Mouse (Mus musculus) forebrain, embryonic 12.5 days (tissue): ENCODE results near the gene Max. TPM values are rescaled to one million over a fixed set of nuclear protein-coding genes. Genes with fewer than 3 reads are reported as not detected.

Experiments
- ATAC-seq: fragments of 200-750 bp; cut with Nextera tagmentation; 2 replicates; pipeline ENCODE4 v1.8.0; 2017; ENCODE audit warnings: moderate TSS enrichment; ENCODE audit not compliant: low FRiP score
- H3K27ac ChIP-seq: fragments of 300-500 bp; sonication (generic); 2 replicates; pipeline ENCODE4 v1.5.1; 2016; ENCODE audit warnings: mild to moderate bottlenecking
- H3K27me3 ChIP-seq: fragments of 300-500 bp; sonication (generic); 2 replicates; pipeline ENCODE4 v1.6.1; 2016; ENCODE audit warnings: mild to moderate bottlenecking
- H3K36me3 ChIP-seq: fragments of 300-500 bp; sonication (generic); replicated peaks from 2 replicates; pipeline ENCODE4 v1.6.1; 2016; ENCODE audit warnings: mild to moderate bottlenecking
- H3K4me1 ChIP-seq: fragments of 300-500 bp; sonication (generic); 2 replicates; pipeline ENCODE4 v1.6.1; 2016
- H3K4me2 ChIP-seq: fragments of 300-500 bp; sonication (generic); 2 replicates; pipeline ENCODE4 v1.6.1; 2016; ENCODE audit warnings: mild to moderate bottlenecking, moderate library complexity
- H3K4me3 ChIP-seq: fragments of 300-500 bp; sonication (generic); replicated peaks from 2 replicates; pipeline ENCODE4 v1.5.1; 2016; ENCODE audit warnings: mild to moderate bottlenecking
- H3K9ac ChIP-seq: fragments of 300-500 bp; sonication (generic); 2 replicates; pipeline ENCODE4 v1.6.1; 2016; ENCODE audit warnings: mild to moderate bottlenecking
- H3K9me3 ChIP-seq: fragments of 300-500 bp; sonication (generic); 2 replicates; pipeline ENCODE4 v1.6.1; 2016
- WGBS: fragments of 180-500 bp; shearing (Covaris S2); methylation state at CpG from one replicate; pipeline ENCODE4 v1.1.7; 2016; 5-methylcytosine and 5-hydroxymethylcytosine counted together
- polyA plus RNA-seq: library from polyadenylated mRNA; unstranded; fragments of >200 nt; fragmentation: Nextera tagmentation; extraction: Ambion mirVana; gene quantifications from 2 replicates; pipeline ENCODE4 v1.2.1, GENCODE M21; 2016

Gene Max
- polyA plus RNA-seq: 14.7 and 23.4 TPM in 2 replicates

DNA sequence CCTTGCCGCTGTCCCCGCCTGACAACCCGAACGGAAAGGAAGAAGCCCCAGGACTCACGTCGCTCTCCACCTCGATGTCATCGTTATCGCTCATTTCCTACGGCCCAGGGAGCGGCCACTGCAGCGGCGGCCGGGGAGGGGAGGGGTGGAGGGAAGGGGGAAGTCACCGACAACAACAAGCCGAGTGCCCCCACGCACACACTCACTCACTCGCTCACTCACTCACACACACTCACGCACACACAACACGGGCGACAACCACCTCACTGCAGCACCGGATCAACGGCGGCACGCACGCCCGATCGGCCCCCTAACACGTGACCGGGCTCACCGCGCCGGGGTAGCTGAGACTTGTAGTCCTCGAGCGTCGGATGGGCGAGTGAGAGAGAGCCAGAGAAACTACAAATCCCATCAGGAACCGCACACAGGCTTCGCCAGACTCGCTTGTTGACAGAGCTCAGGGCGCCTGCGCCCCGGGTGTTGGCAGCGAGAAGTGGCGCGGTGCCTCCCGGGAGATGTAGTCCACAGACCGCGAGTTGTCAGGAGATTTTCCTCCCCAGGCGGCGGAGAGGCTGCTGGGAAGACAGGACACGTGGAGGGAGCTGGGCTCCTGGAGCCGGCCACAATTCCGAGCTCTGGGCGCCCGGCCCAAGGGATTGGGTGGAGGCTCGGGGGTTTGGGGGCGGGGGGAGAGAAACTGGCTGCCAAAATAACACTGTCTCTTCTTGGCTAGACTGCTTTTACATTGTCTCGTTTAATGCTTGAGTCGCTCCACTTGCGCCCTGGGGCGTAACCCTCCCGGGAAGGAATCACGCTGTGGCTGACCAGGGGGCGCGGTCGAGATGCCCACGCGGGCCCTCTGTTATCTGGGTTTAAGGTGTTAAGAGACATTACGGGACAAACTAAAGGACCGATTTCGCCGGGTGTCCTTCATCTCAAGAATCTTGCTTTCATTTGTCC is at the start of gene Max:
Gene Max, minus strand, starts transcription at position 270 of the 960 bp plus-strand sequence.
- Histone ChIP-seq H3K4me3 (peak within 1 kb of the TSS; percentile 71), H3K27me3 (no peaks in the 10 kb centered on the region), H3K4me1 (peaks cover 21% of the 10 kb centered on the region), H3K9ac (peak within 1 kb of the TSS; percentile 68), H3K4me2 (peak within 1 kb of the TSS; percentile 94), H3K9me3 (no peaks in the 10 kb centered on the region), H3K36me3 (peaks cover 21% of the 10 kb centered on the region), H3K27ac (peak within 1 kb of the TSS; percentile 14; the same call in 1 of the 2 replicates)
- ATAC-seq: peak; percentile 99
- under 1% methylated on average over 70 of the region's 73 CpGs for WGBS

DNA sequence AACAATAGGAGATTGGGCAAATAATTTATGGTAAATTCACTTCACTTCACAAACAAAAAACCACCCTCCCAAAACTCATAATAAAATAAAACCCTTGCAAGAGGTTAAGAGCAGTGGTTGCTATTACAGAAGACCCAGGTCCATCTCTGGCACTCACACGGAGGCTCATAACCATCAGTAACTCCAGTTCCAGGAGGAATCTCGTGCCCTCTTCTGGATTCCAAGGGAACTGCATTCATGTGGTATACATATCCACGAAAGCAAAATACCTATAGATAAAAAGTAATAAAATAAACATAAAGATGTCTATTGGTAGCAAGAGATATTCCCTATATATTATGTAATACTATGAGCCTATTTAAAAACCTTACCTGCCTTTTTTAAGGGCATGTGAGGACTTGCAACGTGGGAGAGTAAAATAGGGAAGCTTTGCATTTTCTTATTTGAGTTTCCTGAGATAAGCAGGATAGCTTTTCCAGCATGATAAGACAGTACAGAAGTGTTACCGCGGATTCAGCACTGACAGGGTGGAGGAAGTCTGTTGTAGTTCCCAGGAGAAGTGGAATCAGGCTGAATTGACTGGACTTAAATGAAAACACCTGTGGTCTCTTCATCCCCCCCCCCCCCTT is 49.2 kb upstream of the Max start:
- WGBS: 64% methylated on average over 6 of the region's 6 CpGs
- H3K4me3 ChIP-seq: no peak overlapping the region
- no peak for ATAC-seq
- H3K4me2 ChIP-seq: no peak overlapping the region
- no peaks in the 10 kb centered on the region for H3K4me1 ChIP-seq
- no peaks in the 10 kb centered on the region for H3K9me3 ChIP-seq
- no peaks in the 10 kb centered on the region for H3K27me3 ChIP-seq
- no peak overlapping the region for H3K9ac ChIP-seq
- H3K36me3 ChIP-seq: no peaks in the 10 kb centered on the region
- H3K27ac ChIP-seq: no peak overlapping the region

DNA sequence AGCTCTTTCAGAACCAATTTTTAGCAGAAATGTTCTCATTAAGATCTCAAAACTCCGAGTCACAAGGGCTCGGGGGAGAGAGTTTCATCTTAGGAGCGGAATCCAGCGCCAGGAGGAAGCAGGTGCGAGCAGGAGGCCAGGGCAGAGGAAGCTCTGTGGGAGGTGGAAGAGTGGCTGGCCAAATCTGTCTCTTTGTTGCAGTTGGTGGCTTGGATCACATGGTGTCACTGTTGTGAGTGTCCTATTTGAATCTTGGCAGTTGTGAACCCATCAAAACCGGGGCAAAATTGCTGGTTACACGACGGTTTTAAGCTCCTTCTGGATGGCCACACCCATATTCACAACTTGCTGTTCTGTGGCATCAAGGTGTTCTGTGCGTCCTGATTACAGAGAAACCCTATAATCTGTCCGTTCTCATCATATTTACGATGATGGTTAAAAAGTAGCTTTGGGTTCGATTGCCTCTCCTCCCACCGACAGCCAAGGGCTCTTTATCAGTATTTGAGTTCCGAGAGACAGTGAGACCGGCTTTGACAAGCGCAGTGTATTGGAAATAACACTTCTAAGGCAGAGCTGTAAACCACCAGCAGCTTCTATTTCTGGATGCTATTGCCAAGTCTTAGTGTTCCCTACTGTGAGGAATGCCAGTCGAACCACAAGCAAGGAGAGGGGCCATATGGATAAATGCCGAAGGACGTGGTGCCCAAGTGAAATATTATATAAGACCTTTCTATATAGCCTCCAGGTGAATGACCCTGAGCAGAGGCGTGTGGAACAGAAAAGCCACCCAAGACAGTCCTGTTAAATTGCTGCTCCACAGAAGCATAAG is 47.4 kb upstream of the Max start:
- Histone ChIP-seq H3K4me3 (no peak overlapping the region), H3K9ac (no peak overlapping the region), H3K9me3 (no peaks in the 10 kb centered on the region), H3K36me3 (no peaks in the 10 kb centered on the region), H3K27me3 (no peaks in the 10 kb centered on the region), H3K4me1 (no peaks in the 10 kb centered on the region), H3K27ac (no peak overlapping the region), H3K4me2 (no peak overlapping the region)
- ATAC-seq: no peak
- WGBS: 70% methylated on average over 20 of the region's 20 CpGs

DNA sequence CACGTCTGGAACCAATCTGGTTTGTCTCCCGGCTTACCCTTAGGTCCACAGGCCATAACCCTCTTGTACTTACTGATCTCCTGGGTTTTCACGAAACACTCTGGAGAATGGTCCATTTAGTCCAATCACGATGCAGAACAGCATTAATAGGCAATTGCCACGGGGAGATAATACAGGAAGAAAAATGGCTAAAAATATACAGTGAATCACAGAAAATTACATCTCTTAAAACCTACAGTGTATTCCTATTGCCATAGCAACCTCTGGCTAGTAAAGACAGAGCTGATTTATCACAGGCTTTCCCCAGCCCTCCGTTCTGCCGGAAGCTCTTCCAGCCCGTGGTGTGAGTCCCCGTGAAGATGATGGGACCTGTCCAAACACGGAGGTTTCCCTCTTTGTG is 42.9 kb upstream of the Max start:
- H3K27ac ChIP-seq: no peak overlapping the region
- H3K36me3 ChIP-seq: no peaks in the 10 kb centered on the region
- peaks cover 5% of the 10 kb centered on the region; the same call in 1 of the 2 replicates for H3K27me3 ChIP-seq
- peaks cover 9% of the 10 kb centered on the region for H3K4me1 ChIP-seq
- WGBS: 73% methylated on average over 10 of the region's 10 CpGs
- no peak overlapping the region for H3K9ac ChIP-seq
- no peaks in the 10 kb centered on the region for H3K9me3 ChIP-seq
- no peak for ATAC-seq
- H3K4me2 ChIP-seq: no peak overlapping the region
- H3K4me3 ChIP-seq: no peak overlapping the region

DNA sequence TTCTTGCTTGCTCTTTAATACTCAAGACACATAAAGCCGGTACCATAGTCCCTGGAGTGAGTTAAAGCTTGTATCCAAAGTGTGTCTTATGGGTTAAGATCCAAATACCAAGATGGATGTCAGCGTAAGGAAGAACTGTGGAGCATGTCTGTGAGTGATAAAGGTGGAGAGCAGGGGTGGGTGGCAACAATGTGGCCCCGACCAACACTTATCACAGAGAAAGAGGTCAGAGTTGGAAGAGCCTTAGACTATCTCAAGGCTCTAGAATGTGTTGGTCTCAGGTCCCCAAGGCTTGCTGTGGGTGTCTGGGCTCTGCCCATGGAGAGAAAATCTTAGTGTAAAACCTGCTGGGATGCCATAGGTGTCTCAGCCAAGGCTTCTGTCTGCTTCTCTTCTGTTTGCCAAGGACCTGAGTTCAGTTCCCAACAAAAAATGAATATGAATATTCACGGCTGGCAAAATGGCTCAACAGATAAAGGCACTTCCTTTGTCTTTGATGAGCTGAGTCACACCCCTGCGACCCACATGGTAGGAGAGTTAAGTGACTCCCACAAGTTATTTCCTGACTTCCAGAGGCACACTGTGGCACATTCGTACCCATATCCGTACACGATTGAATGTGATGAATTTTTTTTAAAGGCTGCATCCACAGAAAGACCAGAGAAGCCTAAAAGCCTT is 40.7 kb upstream of the Max start:
- ATAC-seq: no peak
- H3K4me3 ChIP-seq: no peak overlapping the region
- WGBS: 91% methylated on average over 8 of the region's 8 CpGs
- no peak overlapping the region for H3K9ac ChIP-seq
- H3K36me3 ChIP-seq: no peaks in the 10 kb centered on the region
- H3K27ac ChIP-seq: no peak overlapping the region
- no peaks in the 10 kb centered on the region for H3K9me3 ChIP-seq
- no peak overlapping the region for H3K4me2 ChIP-seq
- H3K4me1 ChIP-seq: peaks cover 9% of the 10 kb centered on the region
- peaks cover 5% of the 10 kb centered on the region; the same call in 1 of the 2 replicates for H3K27me3 ChIP-seq

DNA sequence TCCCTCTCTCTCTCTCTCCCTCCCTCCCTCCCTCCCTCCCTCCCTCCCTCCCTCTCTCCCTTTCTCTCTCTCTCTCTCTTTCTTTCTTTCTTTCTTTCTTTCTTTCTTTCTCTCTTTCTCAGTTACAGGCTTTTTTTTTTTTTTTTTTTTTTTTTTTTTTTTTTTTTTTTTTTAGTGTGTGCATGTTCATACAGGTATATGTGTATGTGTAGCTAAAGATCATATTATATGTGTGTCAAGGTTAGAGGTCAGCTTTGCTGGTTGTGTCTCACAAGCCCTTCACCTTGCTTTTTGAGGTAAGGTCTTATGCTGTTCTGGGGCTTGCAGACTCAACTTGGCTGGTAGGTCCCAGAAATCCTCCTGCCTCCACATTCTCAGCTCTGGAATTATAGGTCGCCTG is 39.3 kb upstream of the Max start:
- no peak for ATAC-seq
- WGBS: 56% methylated on average over 1 of the region's 1 CpGs
- H3K27ac ChIP-seq: no peak overlapping the region
- peaks cover 9% of the 10 kb centered on the region for H3K4me1 ChIP-seq
- H3K9ac ChIP-seq: no peak overlapping the region
- H3K9me3 ChIP-seq: no peaks in the 10 kb centered on the region
- H3K4me2 ChIP-seq: no peak overlapping the region
- peaks cover 5% of the 10 kb centered on the region; the same call in 1 of the 2 replicates for H3K27me3 ChIP-seq
- H3K36me3 ChIP-seq: no peaks in the 10 kb centered on the region
- no peak overlapping the region for H3K4me3 ChIP-seq

DNA sequence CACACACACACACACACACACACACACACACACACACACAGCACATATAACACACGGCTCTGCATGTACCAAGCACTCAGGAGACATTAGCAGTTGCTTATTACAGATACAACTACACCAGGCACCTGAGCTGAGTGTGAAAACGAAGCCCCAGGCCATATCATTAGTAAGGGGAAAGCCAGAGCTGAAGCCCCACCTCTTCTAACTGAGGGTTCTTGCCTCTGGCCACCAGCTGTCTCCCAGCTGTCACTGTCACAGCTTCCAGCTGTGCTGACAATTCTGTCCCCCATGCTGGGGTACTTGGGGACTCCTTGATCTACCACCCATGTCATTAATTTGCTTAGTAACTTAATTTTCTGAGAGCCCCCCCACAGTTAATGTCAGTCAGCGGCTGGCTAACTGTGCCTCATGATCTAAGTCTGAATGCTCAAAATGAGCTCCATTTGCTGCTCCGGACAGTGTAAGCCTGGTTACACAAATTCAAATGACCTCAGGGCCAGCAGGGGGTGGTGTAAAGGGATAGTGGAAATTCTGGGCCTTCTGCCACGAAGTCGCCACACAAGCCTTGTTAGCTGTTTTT is 38.8 kb upstream of the Max start:
- Histone ChIP-seq H3K4me3 (no peak overlapping the region), H3K27ac (peak overlapping the region; percentile 57; the same call in 1 of the 2 replicates), H3K9me3 (no peaks in the 10 kb centered on the region), H3K27me3 (peaks cover 5% of the 10 kb centered on the region; the same call in 1 of the 2 replicates), H3K9ac (no peak overlapping the region), H3K4me1 (peaks cover 9% of the 10 kb centered on the region), H3K4me2 (no peak overlapping the region), H3K36me3 (no peaks in the 10 kb centered on the region)
- 16% methylated on average over 6 of the region's 6 CpGs for WGBS
- ATAC-seq: peak; percentile 79

DNA sequence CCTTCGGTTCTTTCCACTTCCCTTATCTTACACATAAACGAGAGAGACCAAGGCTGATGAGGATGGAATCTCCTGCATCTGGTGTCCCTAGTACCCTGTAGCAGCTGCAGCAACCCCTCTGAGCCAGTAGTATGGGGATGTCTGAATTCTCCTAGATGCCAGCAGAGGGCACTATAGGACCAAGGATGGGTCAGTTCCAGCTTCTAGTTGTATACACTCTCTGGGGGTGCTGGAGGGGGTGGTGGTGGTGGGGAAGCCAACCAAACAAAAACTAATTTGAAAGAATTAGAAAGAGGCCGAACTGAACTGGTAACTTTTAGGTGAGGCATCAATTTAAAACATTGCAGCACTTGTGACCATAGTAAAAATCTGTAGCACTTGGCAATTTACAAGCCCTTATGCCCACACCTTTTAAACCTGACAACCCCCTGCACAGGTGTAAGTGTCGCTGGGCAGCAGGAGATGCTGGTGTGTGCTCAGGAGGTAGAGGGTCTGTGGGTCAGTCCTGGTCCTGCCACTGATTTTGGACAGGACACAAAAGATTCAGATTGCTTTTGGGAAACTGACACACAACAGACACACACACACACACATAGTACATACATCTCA is 38.2 kb upstream of the Max start:
- no peak overlapping the region for H3K9ac ChIP-seq
- peaks cover 5% of the 10 kb centered on the region; the same call in 1 of the 2 replicates for H3K27me3 ChIP-seq
- peak overlapping the region; percentile 57; the same call in 1 of the 2 replicates for H3K27ac ChIP-seq
- ATAC-seq: peak; percentile 78
- no peak overlapping the region for H3K4me2 ChIP-seq
- H3K4me1 ChIP-seq: peaks cover 9% of the 10 kb centered on the region
- H3K4me3 ChIP-seq: no peak overlapping the region
- WGBS: 17% methylated on average over 4 of the region's 4 CpGs
- H3K9me3 ChIP-seq: no peaks in the 10 kb centered on the region
- H3K36me3 ChIP-seq: no peaks in the 10 kb centered on the region

DNA sequence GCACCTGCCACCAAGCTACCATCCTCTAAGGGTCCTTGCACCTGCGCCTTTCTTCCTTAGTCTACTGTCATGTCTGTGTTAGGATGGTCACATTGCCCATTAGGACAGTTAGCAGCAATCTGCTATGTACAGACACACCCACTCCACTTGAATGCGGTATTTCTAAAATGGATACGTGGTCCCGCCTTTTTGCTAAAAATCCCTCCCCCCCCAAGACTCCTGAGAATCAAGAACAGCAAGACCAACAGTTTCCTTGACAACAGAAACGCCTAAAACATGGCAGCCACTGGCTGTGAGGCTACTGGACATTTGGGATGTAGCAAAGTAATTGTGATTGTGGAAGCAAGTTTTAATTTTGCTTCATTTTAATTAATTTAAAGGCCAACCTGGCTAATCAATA is 32.8 kb upstream of the Max start:
- Histone ChIP-seq H3K9me3 (no peaks in the 10 kb centered on the region), H3K4me1 (no peaks in the 10 kb centered on the region), H3K27me3 (no peaks in the 10 kb centered on the region), H3K36me3 (no peaks in the 10 kb centered on the region), H3K27ac (no peak overlapping the region), H3K4me2 (no peak overlapping the region), H3K4me3 (no peak overlapping the region), H3K9ac (no peak overlapping the region)
- WGBS: 92% methylated on average over 5 of the region's 5 CpGs
- ATAC-seq: no peak

DNA sequence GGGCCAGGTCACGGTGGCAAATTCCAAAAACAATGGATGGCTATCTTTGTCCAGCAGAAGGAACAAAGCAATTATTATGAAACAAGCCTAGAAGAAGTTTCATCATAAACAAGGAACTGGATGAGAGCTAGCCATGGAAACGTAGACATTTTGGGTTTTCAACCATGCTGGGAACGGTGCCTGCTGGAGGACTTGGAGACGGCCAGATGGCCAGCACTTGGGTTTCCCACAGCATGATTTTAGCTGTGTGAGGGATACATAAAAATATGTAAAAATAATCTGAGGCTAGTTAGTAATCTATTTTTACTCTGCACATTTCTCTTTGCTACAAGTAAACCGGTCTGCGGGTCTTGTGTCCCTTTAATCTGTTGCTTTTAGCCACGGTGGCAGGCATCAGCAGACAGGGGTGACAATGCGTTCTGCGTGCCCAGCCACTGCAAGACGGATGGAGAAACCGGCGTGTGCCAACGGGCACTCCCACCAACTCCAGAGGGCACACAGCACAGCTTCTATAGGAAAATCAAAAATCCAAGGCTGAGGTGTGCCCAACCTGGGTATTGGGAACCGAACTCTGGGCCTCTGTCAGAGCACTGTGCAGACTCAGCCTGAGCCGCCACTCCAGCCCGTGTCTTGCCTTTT is 31.0 kb upstream of the Max start:
- 95% methylated on average over 16 of the region's 16 CpGs for WGBS
- ATAC-seq: no peak

More for the DNA sequence above, 31.0 kb upstream of the Max start:
- Histone ChIP-seq H3K9me3 (no peaks in the 10 kb centered on the region), H3K9ac (no peak overlapping the region), H3K4me1 (no peaks in the 10 kb centered on the region), H3K4me3 (no peak overlapping the region), H3K4me2 (no peak overlapping the region), H3K27ac (no peak overlapping the region), H3K27me3 (no peaks in the 10 kb centered on the region), H3K36me3 (no peaks in the 10 kb centered on the region)
